Mouse (Mus musculus) liver, embryonic 15.5 days (tissue): ENCODE measurements around the gene Pramel4. TPM values are rescaled to one million over a fixed set of nuclear protein-coding genes. Genes with fewer than 3 reads are reported as not detected.
"Not testable (repeated sequence)": the region's sequence is repeated elsewhere in the genome, so short reads cannot be mapped to it uniquely, and the experiment has no call there.

Experiments
- ATAC-seq: fragments of 200-750 bp; cut with Nextera tagmentation; 2 replicates; pipeline ENCODE4 v1.8.0; 2017; ENCODE audit warnings: moderate number of reproducible peaks, mild to moderate bottlenecking, moderate library complexity; ENCODE audit not compliant: insufficient read depth
- H3K27ac ChIP-seq: fragments of 300-500 bp; sonication (generic); replicated peaks from 2 replicates; pipeline ENCODE4 v1.5.1; 2015; ENCODE audit warnings: mild to moderate bottlenecking, inconsistent platforms
- H3K27me3 ChIP-seq: fragments of 300-500 bp; sonication (generic); 2 replicates; pipeline ENCODE4 v1.6.1; 2015; ENCODE audit warnings: mild to moderate bottlenecking, inconsistent platforms
- H3K36me3 ChIP-seq: fragments of 300-500 bp; sonication (generic); replicated peaks from 2 replicates; pipeline ENCODE4 v1.6.1; 2015; ENCODE audit warnings: moderate library complexity, mild to moderate bottlenecking, inconsistent platforms
- H3K4me1 ChIP-seq: fragments of 300-500 bp; sonication (generic); replicated peaks from 2 replicates; pipeline ENCODE4 v1.6.1; 2015; ENCODE audit warnings: inconsistent platforms
- H3K4me2 ChIP-seq: fragments of 300-500 bp; sonication (generic); 2 replicates; pipeline ENCODE4 v1.6.1; 2015; ENCODE audit warnings: moderate library complexity, mild to moderate bottlenecking, inconsistent platforms
- H3K4me3 ChIP-seq: fragments of 300-500 bp; sonication (generic); replicated peaks from 2 replicates; pipeline ENCODE4 v1.5.1; 2015; ENCODE audit warnings: mild to moderate bottlenecking, inconsistent platforms
- H3K9ac ChIP-seq: fragments of 300-500 bp; sonication (generic); 2 replicates; pipeline ENCODE4 v1.6.1; 2015; ENCODE audit warnings: moderate library complexity, mild to moderate bottlenecking, inconsistent platforms
- H3K9me3 ChIP-seq: fragments of 300-500 bp; sonication (generic); replicated peaks from 2 replicates; pipeline ENCODE4 v1.6.1; 2016; ENCODE audit warnings: inconsistent platforms
- WGBS: fragments of 180-500 bp; shearing (Covaris S2); methylation state at CpG from one replicate; pipeline ENCODE4 v1.1.7; 2015; ENCODE audit warnings: mixed read lengths; ENCODE audit not compliant: insufficient replicate concordance; 5-methylcytosine and 5-hydroxymethylcytosine counted together
- polyA plus RNA-seq: library from polyadenylated mRNA; unstranded; fragments of >200 nt; fragmentation: Nextera tagmentation; extraction: Ambion mirVana; gene quantifications from 2 replicates; pipeline ENCODE4 v1.2.1, GENCODE M21; 2015

Pramel4 gene
- polyA plus RNA-seq: not detected in 2 replicates

DNA sequence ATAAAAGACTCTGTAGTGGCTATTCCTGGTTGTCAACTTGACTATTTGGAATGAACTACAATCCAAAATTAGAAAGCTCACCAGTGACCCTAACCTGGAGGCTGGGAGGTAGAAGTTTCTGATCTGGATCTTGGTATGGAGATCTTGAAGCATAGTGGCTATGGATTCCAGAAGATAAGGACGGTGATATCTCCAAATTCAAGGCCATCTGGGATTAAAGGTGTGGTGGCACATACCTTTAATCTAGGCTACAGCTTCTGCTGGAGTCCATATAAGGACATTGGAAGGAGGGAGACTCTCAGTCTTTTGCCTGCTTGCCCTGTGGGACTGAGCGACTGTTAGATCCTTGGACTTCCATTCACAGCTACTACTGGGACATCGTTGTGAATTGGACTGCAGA, at the start of gene Pramel4:
Gene Pramel4 (plus strand): TSS at position 301 of the 400 bp plus-strand sequence.
- not testable (repeated sequence) for H3K9me3 ChIP-seq, H3K4me3 ChIP-seq, H3K27me3 ChIP-seq, H3K4me1 ChIP-seq, H3K27ac ChIP-seq, H3K9ac ChIP-seq, H3K36me3 ChIP-seq, ATAC-seq, H3K4me2 ChIP-seq
- WGBS: 55% methylated on average over 3 of the region's 3 CpGs

DNA sequence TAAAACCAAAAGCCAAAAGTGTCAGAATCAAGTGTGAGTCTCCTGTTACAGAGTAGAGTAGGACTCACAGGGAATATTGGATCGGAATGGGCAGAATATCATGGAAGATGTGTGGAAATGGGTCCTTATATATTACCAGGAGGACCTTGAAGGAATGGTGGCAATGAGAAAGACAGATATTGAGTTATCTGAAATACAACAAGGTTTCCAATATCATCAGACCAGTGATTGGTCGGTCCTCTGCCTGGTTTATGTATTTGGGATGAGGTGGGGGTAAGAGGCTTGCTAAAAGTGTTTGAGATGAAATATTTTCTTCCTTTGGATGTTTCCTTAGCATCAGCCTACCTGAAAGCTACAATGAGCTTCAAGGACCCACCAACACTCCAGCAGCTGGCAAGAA, 47.2 kb downstream of the Pramel4 start, which contains the start of gene Gm13102:
Gene Gm13102 (plus strand): TSS at position 301 of the 400 bp plus-strand sequence.
- ATAC-seq, H3K9ac ChIP-seq, H3K4me3 ChIP-seq, H3K9me3 ChIP-seq, H3K4me1 ChIP-seq, H3K27me3 ChIP-seq, H3K4me2 ChIP-seq, H3K27ac ChIP-seq, H3K36me3 ChIP-seq: not testable (repeated sequence)
- WGBS: 86% methylated on average over 1 of the region's 2 CpGs

Other genes starting within 250 kb of the Pramel4 start
- not detected in 2 replicates for gene Gm13084, start 243.0 kb upstream of the Pramel4 start, polyA plus RNA-seq
- gene Gm13103, start 212.6 kb upstream of the Pramel4 start, polyA plus RNA-seq: not detected in 2 replicates
- gene Pramef6, start 158.7 kb upstream of the Pramel4 start, polyA plus RNA-seq: not detected in 2 replicates
- not detected in 2 replicates for gene Pramef25, start 108.1 kb upstream of the Pramel4 start, polyA plus RNA-seq
- not detected in 2 replicates for gene Gm13101, start 92.2 kb upstream of the Pramel4 start, polyA plus RNA-seq
- gene Pramef17, start 64.8 kb upstream of the Pramel4 start, polyA plus RNA-seq: not detected in 2 replicates
- not detected in 2 replicates for gene Gm13102, start 47.3 kb downstream of the Pramel4 start, polyA plus RNA-seq
- not detected in 2 replicates for gene Oog3, start 103.5 kb downstream of the Pramel4 start, polyA plus RNA-seq
- not detected in 2 replicates for gene Oog2, start 131.6 kb downstream of the Pramel4 start, polyA plus RNA-seq
- not detected in 2 replicates for gene C87977, start 154.2 kb downstream of the Pramel4 start, polyA plus RNA-seq
- gene Pramel5, start 221.4 kb downstream of the Pramel4 start, polyA plus RNA-seq: not detected in 2 replicates